Mouse (Mus musculus) midbrain, embryonic 16.5 days (tissue): Measurements from ENCODE around the gene Hnrnpa3. TPM values are rescaled to one million over a fixed set of nuclear protein-coding genes. Genes with fewer than 3 reads are reported as not detected.

Experiments used
- ATAC-seq: fragments of 200-750 bp; cut with Nextera tagmentation; 2 replicates; pipeline ENCODE4 v1.8.0; 2017; ENCODE audit warnings: moderate TSS enrichment
- H3K27ac ChIP-seq: fragments of 300-500 bp; sonication (generic); 2 replicates; pipeline ENCODE4 v1.5.1; 2014; ENCODE audit warnings: mild to moderate bottlenecking, low read length, mixed read lengths
- H3K27me3 ChIP-seq: fragments of 300-500 bp; sonication (generic); 2 replicates; pipeline ENCODE4 v1.6.1; 2014; ENCODE audit warnings: low read depth, low read length, mixed read lengths; ENCODE audit not compliant: control insufficient read depth, insufficient read depth
- H3K36me3 ChIP-seq: fragments of 300-500 bp; sonication (generic); 2 replicates; pipeline ENCODE4 v1.6.1; 2014; ENCODE audit warnings: mild to moderate bottlenecking, low read length, moderate library complexity, mixed read lengths; ENCODE audit not compliant: control insufficient read depth, insufficient read depth
- H3K4me1 ChIP-seq: fragments of 300-500 bp; sonication (generic); 2 replicates; pipeline ENCODE4 v1.6.1; 2014; ENCODE audit warnings: mild to moderate bottlenecking, low read length, mixed read lengths; ENCODE audit not compliant: control insufficient read depth, insufficient read depth
- H3K4me2 ChIP-seq: fragments of 300-500 bp; sonication (generic); 2 replicates; pipeline ENCODE4 v1.6.1; 2014; ENCODE audit warnings: mild to moderate bottlenecking, low read length, mixed read lengths
- H3K4me3 ChIP-seq: fragments of 300-500 bp; sonication (generic); 2 replicates; pipeline ENCODE4 v1.5.1; 2014; ENCODE audit warnings: low read depth, mild to moderate bottlenecking, low read length, moderate library complexity, mixed read lengths
- H3K9ac ChIP-seq: fragments of 300-500 bp; sonication (generic); 2 replicates; pipeline ENCODE4 v1.6.1; 2014; ENCODE audit warnings: low read depth, low read length, mixed read lengths
- H3K9me3 ChIP-seq: fragments of 300-500 bp; sonication (generic); replicated peaks from 2 replicates; pipeline ENCODE4 v1.6.1; 2014; ENCODE audit warnings: mild to moderate bottlenecking, low read length, mixed read lengths; ENCODE audit not compliant: control insufficient read depth, poor library complexity, severe bottlenecking
- WGBS: fragments of 180-500 bp; shearing (Covaris S2); extraction: QIAGEN DNeasy Blood & Tissue Kit; methylation state at CpG from one replicate; pipeline ENCODE4 v1.1.7; 2014; 5-methylcytosine and 5-hydroxymethylcytosine counted together
- polyA plus RNA-seq: library from polyadenylated mRNA; unstranded; fragments of >200 nt; fragmentation: Nextera tagmentation; extraction: Ambion mirVana; gene quantifications from 2 replicates; pipeline ENCODE4 v1.2.1, GENCODE M21; 2015

Gene Hnrnpa3
- polyA plus RNA-seq, 1 experiment from 2014 or later, result 169 TPM

- H3K27ac ChIP-seq, result no peak overlapping the region
- no peaks in the 10 kb centered on the region for H3K27me3 ChIP-seq
- H3K4me2 ChIP-seq, result no peak overlapping the region
- 74% methylated on average over 15 of the region's 15 CpGs for WGBS
- no peaks in the 10 kb centered on the region for H3K4me1 ChIP-seq
- no peak overlapping the region for H3K9ac ChIP-seq
- ATAC-seq, result no peak
- H3K36me3 ChIP-seq, result no peaks in the 10 kb centered on the region
- no peak overlapping the region for H3K4me3 ChIP-seq
- no peaks in the 10 kb centered on the region for H3K9me3 ChIP-seq
Measured at GRCm38 (mm10) chr2:75682978-75683709, 24.1 kb downstream of the Hnrnpa3 start.

DNA sequence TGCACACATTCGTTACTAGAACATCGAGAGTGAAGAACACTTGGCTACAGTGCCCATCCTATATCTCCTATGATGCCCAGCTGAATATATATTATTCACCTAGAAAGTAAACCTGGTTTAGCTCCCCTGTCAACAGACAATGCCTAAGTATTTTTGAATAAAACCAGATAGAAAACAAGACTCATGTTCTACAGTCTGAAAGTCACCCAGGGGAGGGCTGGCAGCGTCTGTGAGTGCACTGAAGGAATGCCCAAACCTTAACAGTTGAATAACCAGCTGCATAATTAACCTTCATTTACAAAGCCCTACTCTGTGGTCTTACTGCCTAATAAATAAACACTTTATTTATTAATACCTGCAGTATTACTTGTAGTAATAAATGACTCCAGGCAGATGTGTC is 25.5 kb downstream of the Hnrnpa3 start:
- Histone ChIP-seq H3K9me3 (no peaks in the 10 kb centered on the region), H3K36me3 (no peaks in the 10 kb centered on the region), H3K4me1 (no peaks in the 10 kb centered on the region), H3K9ac (no peak overlapping the region), H3K4me2 (no peak overlapping the region), H3K27ac (no peak overlapping the region), H3K4me3 (no peak overlapping the region), H3K27me3 (no peaks in the 10 kb centered on the region)
- 72% methylated on average over 3 of the region's 3 CpGs for WGBS
- ATAC-seq, result no peak

- H3K4me3 ChIP-seq, result no peak overlapping the region
- no peaks in the 10 kb centered on the region for H3K27me3 ChIP-seq
- no peak overlapping the region for H3K9ac ChIP-seq
- no peaks in the 10 kb centered on the region for H3K4me1 ChIP-seq
- H3K27ac ChIP-seq, result no peak overlapping the region
- no peak overlapping the region for H3K4me2 ChIP-seq
- H3K36me3 ChIP-seq, result no peaks in the 10 kb centered on the region
- WGBS, result 89% methylated on average over 6 of the region's 6 CpGs
- no peak for ATAC-seq
- no peaks in the 10 kb centered on the region for H3K9me3 ChIP-seq
Measured at GRCm38 (mm10) chr2:75685458-75685861, 26.4 kb downstream of the Hnrnpa3 start.

- WGBS, result 90% methylated on average over 10 of the region's 10 CpGs
- ATAC-seq, result no peak
Measured at GRCm38 (mm10) chr2:75687040-75687749, 28.1 kb downstream of the Hnrnpa3 start.

DNA sequence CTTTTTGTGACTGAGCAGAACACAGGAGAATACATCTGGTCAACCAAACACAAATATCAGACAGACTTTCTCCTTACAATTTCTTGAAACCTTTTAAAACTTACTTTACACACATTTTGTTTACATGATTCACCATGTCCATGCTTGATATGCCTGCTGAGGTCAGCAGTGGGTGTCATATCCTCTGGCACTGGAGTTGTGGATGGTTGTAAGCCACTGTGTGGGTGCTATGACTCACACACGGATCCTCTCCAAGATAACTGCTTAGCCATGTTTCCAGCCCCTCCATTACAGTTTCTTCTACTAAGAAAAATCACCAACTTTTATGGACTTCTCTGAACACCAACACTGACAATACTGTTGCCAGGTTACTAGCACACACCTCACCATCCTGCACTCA is 29.8 kb downstream of the Hnrnpa3 start:
- no peaks in the 10 kb centered on the region for H3K27me3 ChIP-seq
- H3K4me3 ChIP-seq, result no peak overlapping the region
- H3K4me1 ChIP-seq, result no peaks in the 10 kb centered on the region
- H3K36me3 ChIP-seq, result no peaks in the 10 kb centered on the region
- no peak overlapping the region for H3K4me2 ChIP-seq
- 94% methylated on average over 1 of the region's 1 CpGs for WGBS
- H3K27ac ChIP-seq, result no peak overlapping the region
- no peak for ATAC-seq
- H3K9me3 ChIP-seq, result no peaks in the 10 kb centered on the region
- H3K9ac ChIP-seq, result no peak overlapping the region

More at GRCm38 (mm10) chr2:75687040-75687749, 28.1 kb downstream of the Hnrnpa3 start:
- no peak overlapping the region for H3K9ac ChIP-seq
- no peak overlapping the region for H3K27ac ChIP-seq
- H3K4me3 ChIP-seq, result no peak overlapping the region
- no peak overlapping the region for H3K4me2 ChIP-seq
- no peaks in the 10 kb centered on the region for H3K4me1 ChIP-seq
- H3K27me3 ChIP-seq, result no peaks in the 10 kb centered on the region
- H3K36me3 ChIP-seq, result no peaks in the 10 kb centered on the region
- no peaks in the 10 kb centered on the region for H3K9me3 ChIP-seq

DNA sequence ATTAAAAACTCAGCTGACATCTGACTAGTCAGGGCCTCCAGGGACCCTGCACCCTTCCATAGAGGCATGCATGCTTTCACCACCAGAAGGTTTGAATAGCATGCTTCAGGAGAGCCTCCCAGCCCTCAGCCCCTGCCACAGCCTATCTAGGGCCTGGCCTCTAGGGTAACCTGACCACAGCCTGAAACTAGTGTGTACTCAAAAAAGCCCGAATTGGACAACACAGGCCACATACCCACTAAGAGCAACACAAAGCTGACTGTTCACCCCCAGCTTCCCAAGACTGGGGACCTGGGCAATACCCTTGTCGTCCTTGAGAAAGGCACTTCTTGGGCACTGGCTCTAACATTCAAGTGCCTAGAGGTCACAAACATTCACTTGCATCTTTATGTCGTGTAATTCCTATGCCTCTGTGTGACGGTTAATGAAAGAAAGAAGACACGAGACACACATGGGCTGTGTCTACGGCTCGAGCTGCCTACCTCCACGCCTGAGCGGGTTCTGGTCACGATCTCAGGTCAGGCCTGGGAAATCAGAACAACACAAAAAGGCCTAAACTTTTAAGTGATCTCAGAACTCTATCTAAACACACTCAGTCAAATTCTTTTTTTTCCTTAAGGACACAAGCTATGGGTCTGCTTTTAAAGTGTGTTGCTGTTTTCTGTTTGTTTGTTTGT is 30.6 kb downstream of the Hnrnpa3 start:
- no peak overlapping the region for H3K4me3 ChIP-seq
- no peaks in the 10 kb centered on the region for H3K4me1 ChIP-seq
- no peak overlapping the region for H3K9ac ChIP-seq
- H3K36me3 ChIP-seq, result no peaks in the 10 kb centered on the region
- no peak overlapping the region for H3K27ac ChIP-seq
- H3K9me3 ChIP-seq, result no peaks in the 10 kb centered on the region
- H3K27me3 ChIP-seq, result no peaks in the 10 kb centered on the region
- no peak overlapping the region for H3K4me2 ChIP-seq
- ATAC-seq, result no peak
- WGBS, result 76% methylated on average over 10 of the region's 10 CpGs

- Histone ChIP-seq H3K4me1 (no peaks in the 10 kb centered on the region), H3K36me3 (no peaks in the 10 kb centered on the region), H3K9me3 (no peaks in the 10 kb centered on the region), H3K27me3 (no peaks in the 10 kb centered on the region), H3K4me3 (no peak overlapping the region), H3K9ac (no peak overlapping the region), H3K4me2 (no peak overlapping the region), H3K27ac (no peak overlapping the region)
- WGBS, result 96% methylated on average over 4 of the region's 4 CpGs
- ATAC-seq, result no peak
Measured at GRCm38 (mm10) chr2:75690656-75691055, 31.6 kb downstream of the Hnrnpa3 start.

DNA sequence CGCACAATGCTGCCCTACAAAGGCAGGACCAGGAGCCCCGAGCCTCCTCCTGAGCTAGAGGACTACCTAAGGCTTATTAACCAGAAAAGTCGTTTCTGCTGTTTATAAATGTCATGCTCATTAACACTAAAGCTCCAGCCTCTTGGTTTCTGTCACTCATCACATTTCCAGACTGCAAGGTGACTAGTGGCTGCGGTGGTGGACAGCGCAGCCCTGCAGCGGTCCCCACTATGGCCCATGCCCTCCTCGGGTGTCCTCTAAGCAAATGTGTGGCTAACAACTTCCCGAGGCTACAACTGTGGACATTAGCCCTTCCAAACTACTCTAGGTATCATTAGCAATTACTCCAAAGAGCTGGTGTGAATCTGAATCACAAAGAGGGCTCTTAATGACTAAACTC is 32.3 kb downstream of the Hnrnpa3 start:
- Histone ChIP-seq H3K4me3 (no peak overlapping the region), H3K27ac (no peak overlapping the region), H3K4me1 (no peaks in the 10 kb centered on the region), H3K9me3 (no peaks in the 10 kb centered on the region), H3K4me2 (no peak overlapping the region), H3K9ac (no peak overlapping the region), H3K36me3 (no peaks in the 10 kb centered on the region), H3K27me3 (no peaks in the 10 kb centered on the region)
- WGBS, result 82% methylated on average over 8 of the region's 8 CpGs
- ATAC-seq, result no peak

DNA sequence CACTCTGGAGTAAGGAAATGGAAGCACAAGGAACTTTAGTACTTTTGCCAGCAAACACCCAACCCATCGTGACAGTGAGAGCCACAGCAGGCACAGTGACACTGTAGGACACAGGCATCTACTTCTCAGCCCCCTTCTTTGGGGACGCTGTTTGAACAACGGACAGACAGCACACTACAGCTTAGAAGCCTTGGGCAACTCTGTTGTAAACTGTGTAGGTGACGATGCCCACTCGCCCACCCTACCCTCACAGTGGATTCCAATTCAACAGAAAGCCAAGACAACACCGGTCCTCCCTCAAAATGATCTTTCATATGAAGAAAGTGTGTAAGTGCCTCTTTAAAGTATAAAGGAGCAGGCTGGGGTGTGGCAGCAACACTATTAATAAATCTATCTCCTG is 33.3 kb downstream of the Hnrnpa3 start:
- H3K36me3 ChIP-seq, result no peaks in the 10 kb centered on the region
- no peak overlapping the region for H3K4me2 ChIP-seq
- no peak for ATAC-seq
- H3K27ac ChIP-seq, result no peak overlapping the region
- no peaks in the 10 kb centered on the region for H3K27me3 ChIP-seq
- H3K4me1 ChIP-seq, result no peaks in the 10 kb centered on the region
- H3K4me3 ChIP-seq, result no peak overlapping the region
- H3K9ac ChIP-seq, result no peak overlapping the region
- WGBS, result 91% methylated on average over 6 of the region's 6 CpGs
- no peaks in the 10 kb centered on the region for H3K9me3 ChIP-seq
